ENCODE assay signal across 18 mouse cellular contexts in genomic region chr8:124039351-124039750, GRCm38 (mm10).
"Had no signal": no experiment of that assay in that cellular context is flagged by ENCODE, and none has a peak within 500 bp of the region (broad histone marks: within the 10 kb centered on the region; RNA-seq: fewer than 3 reads in every experiment).

No protein-coding gene starts in this region.

- ATAC-seq: midbrain, embryonic 16.5 days had no signal

- H3K27me3 ChIP-seq: midbrain, embryonic 12.5 days; neural tube, embryonic 13.5 days; neural tube, embryonic 15.5 days had no signal

- H3K4me1 ChIP-seq: midbrain, embryonic 10.5 days; midbrain, embryonic 12.5 days; neural tube, embryonic 13.5 days; neural tube, embryonic 15.5 days had no signal

- H3K27ac ChIP-seq: midbrain, embryonic 10.5 days; midbrain, embryonic 12.5 days; neural tube, embryonic 13.5 days; neural tube, embryonic 15.5 days had no signal

- H3K4me2 ChIP-seq: lung, embryonic 14.5 days; midbrain, embryonic 12.5 days; neural tube, embryonic 13.5 days; neural tube, embryonic 15.5 days had no signal

- H3K9me3 ChIP-seq: midbrain, embryonic 10.5 days; midbrain, embryonic 12.5 days; neural tube, embryonic 13.5 days; neural tube, embryonic 15.5 days had no signal

- H3K9ac ChIP-seq: lung, embryonic 14.5 days; midbrain, embryonic 12.5 days; neural tube, embryonic 13.5 days; neural tube, embryonic 15.5 days had no signal

- H3K4me3 ChIP-seq: midbrain, embryonic 10.5 days; midbrain, embryonic 12.5 days; myocyte; neural tube, embryonic 13.5 days; neural tube, embryonic 15.5 days had no signal

- DNase-seq: lung, embryonic 14.5 days; lung, postnatal 10 days; lung, postnatal 4 days; midbrain, embryonic 14.5 days; retina, postnatal 1 day; right cerebral cortex, adult 18-20 months; right cerebral cortex, postnatal 25 days; right cerebral cortex, postnatal 4 days; spleen, adult 18-20 months; thymus, adult 18-20 months; thymus, postnatal 14 days; thymus, postnatal 36 days had no signal
